Mouse (Mus musculus): ENCODE data around the gene Chd5.

GRCm38 (mm10) chr4:152338419-152339292, at the start of gene Chd5:
- TF ChIP-seq CTCF (conservative IDR thresholded peaks at IDR 0.05; ENCODE audit: low read length) = no peak
- TF ChIP-seq POU5F1 (IDR thresholded peaks at IDR 0.05; ENCODE audit: borderline replicate concordance, low read length) = no peak
- no peak for TF ChIP-seq NANOG (IDR thresholded peaks at IDR 0.05; ENCODE audit: borderline replicate concordance, low read length)

Measured in E14TG2a.4 (cell line).